Mouse (Mus musculus) heart, adult 2 months (tissue): ENCODE measurements around the gene Ubl4b. TPM values are rescaled to one million over a fixed set of nuclear protein-coding genes. Genes with fewer than 3 reads are reported as not detected.
A peak's percentile ranks its signal among the peaks of the same experiment; 100 is the strongest.

Experiments
- DNase-seq, 2 experiments: peaks; one replicate each; pipeline ENCODE4 v3.0.0; 2021
- H3K27ac ChIP-seq: fragments of 200-600 bp; 2 replicates; pipeline ENCODE4 v1.8.1; 2022
- H3K27me3 ChIP-seq: fragments of 200-500 bp; 2 replicates; pipeline ENCODE4 v1.6.1; 2012; ENCODE audit warnings: mild to moderate bottlenecking, low read length, inconsistent platforms, mixed read lengths; ENCODE audit not compliant: control insufficient read depth, insufficient read depth
- H3K36me3 ChIP-seq: fragments of 200-500 bp; 2 replicates; pipeline ENCODE4 v1.6.1; 2012; ENCODE audit warnings: low read length, inconsistent platforms; ENCODE audit not compliant: control insufficient read depth, insufficient read depth
- H3K4me1 ChIP-seq: fragments of 200-500 bp; 2 replicates; pipeline ENCODE4 v1.6.1; 2011; ENCODE audit warnings: low read length; ENCODE audit not compliant: control insufficient read depth, insufficient read depth
- H3K4me3 ChIP-seq: fragments of 200-600 bp; 2 replicates; pipeline ENCODE4 v1.8.1; 2022
- H3K79me2 ChIP-seq: fragments of 200-500 bp; replicated peaks from 2 replicates; pipeline ENCODE4 v1.6.1; 2012; ENCODE audit warnings: mild to moderate bottlenecking, inconsistent platforms, low read length, moderate library complexity, mixed read lengths; ENCODE audit not compliant: control insufficient read depth, insufficient read depth
- H3K9ac ChIP-seq: fragments of 200-500 bp; 2 replicates; pipeline ENCODE4 v1.6.1; 2012; ENCODE audit warnings: low read depth, mild to moderate bottlenecking, control low read depth, inconsistent platforms, low read length, mixed read lengths
- CTCF ChIP-seq: fragments of 200-600 bp; IDR thresholded peaks from 2 replicates; pipeline ENCODE4 v1.8.1; 2022; ENCODE audit warnings: antibody characterized with exemption, mild to moderate bottlenecking, moderate library complexity
- EP300 ChIP-seq: fragments of 200-500 bp; IDR thresholded peaks from 2 replicates; pipeline ENCODE4 v1.6.1; 2011; ENCODE audit warnings: low read depth, low read length, control low read depth; ENCODE audit not compliant: insufficient read depth
- POLR2A ChIP-seq: fragments of 200-500 bp; IDR thresholded peaks from 2 replicates; pipeline ENCODE4 v1.6.1; 2011; ENCODE audit warnings: mild to moderate bottlenecking, low read depth, low read length, control low read depth; ENCODE audit not compliant: insufficient read depth
- WGBS: fragments of 180-500 bp; shearing (Covaris S2); methylation state at CpG from one replicate; pipeline ENCODE4 v1.1.7; 2018; 5-methylcytosine and 5-hydroxymethylcytosine counted together
- intact Hi-C: fragments of 180-260 bp; cut with DNase I; formaldehyde crosslinking; loops from one replicate; pipeline ENCODE4 v1.15.1; 2025
- polyA plus RNA-seq: library from polyadenylated mRNA; depleted of rRNA; stranded (reverse); fragments of >200 nt; gene quantifications from 2 replicates; pipeline ENCODE4 v1.2.3, GENCODE M21; 2012
- total RNA-seq, 2 experiments: library from RNA; stranded (reverse); gene quantifications; 2 replicates each; pipeline ENCODE4 v1.2.3; 2021

The Ubl4b gene
- total and polyA plus RNA-seq, 3 experiments, result not detected

DNA sequence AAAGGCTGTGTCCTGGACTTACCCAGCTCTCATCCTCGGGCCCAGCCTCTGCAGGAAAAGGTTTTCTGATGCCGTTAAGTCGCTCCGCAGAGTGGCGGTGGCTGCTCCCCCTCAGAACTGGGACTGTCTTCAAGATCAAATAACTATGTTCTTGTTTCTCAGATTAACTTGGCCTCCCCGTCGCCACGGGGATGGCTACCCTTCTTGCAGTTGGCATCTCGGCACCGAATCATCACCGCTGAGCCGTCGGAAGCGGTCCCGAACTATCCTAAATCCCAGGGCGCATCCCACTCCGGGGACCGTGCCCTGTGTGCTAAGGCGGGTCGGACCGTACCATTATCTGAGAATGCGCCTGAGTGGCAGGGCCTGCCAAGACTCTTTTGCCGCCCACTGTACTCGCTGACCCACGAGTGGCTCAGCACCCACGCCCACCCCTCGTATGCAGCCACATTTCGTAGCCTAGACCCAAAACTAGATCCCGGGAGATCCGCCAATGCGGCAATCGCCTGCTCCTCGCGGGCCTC, 41.1 kb upstream of the Ubl4b start:
- Histone ChIP-seq H3K27ac (no peak overlapping the region), H3K27me3 (peaks cover 40% of the 10 kb centered on the region), H3K4me1 (peaks cover 1% of the 10 kb centered on the region; the same call in 1 of the 2 replicates), H3K79me2 (no peaks in the 10 kb centered on the region), H3K4me3 (no peak overlapping the region), H3K9ac (no peak overlapping the region), H3K36me3 (no peaks in the 10 kb centered on the region)
- no peak for TF ChIP-seq POLR2A
- TF ChIP-seq CTCF, result no peak
- TF ChIP-seq EP300, result no peak
- no peak for DNase-seq
- 5% methylated on average over 34 of the region's 34 CpGs for WGBS
- intact Hi-C loops, result loop anchor here (2.0 kb wide), 1 partner anchor 13 kb away; no protein-coding TSS in a partner anchor

- Histone ChIP-seq H3K79me2 (no peaks in the 10 kb centered on the region), H3K4me1 (peaks cover 1% of the 10 kb centered on the region; the same call in 1 of the 2 replicates), H3K9ac (no peak overlapping the region), H3K27ac (no peak overlapping the region), H3K4me3 (peak overlapping the region; percentile 14; the same call in 1 of the 2 replicates), H3K27me3 (peaks cover 40% of the 10 kb centered on the region), H3K36me3 (no peaks in the 10 kb centered on the region)
- intact Hi-C loops, result no loop called here
- peak in 1 of 2 experiments; percentile 45 for DNase-seq
- 3% methylated on average over 49 of the region's 50 CpGs for WGBS
- TF ChIP-seq POLR2A (no peak), EP300 (no peak)
Measured at GRCm38 (mm10) chr3:107595264-107595937, 40.5 kb upstream of the Ubl4b start.

GRCm38 (mm10) chr3:107594662-107595263, 39.9 kb upstream of the Ubl4b start, which contains the start of gene Alx3:
Gene Alx3, plus strand, starts transcription at chr3:107595031.
- TF ChIP-seq POLR2A, result no peak
- TF ChIP-seq EP300, result no peak
- TF ChIP-seq CTCF, result no peak
- peaks cover 38% of the 10 kb centered on the region for H3K27me3 ChIP-seq
- no peaks in the 10 kb centered on the region for H3K79me2 ChIP-seq
- WGBS, result 6% methylated on average over 34 of the region's 46 CpGs
- intact Hi-C loops, result no loop called here
- H3K36me3 ChIP-seq, result no peaks in the 10 kb centered on the region
- no peak within 1 kb of the TSS for H3K9ac ChIP-seq
- H3K4me1 ChIP-seq, result peaks cover 1% of the 10 kb centered on the region; the same call in 1 of the 2 replicates
- H3K27ac ChIP-seq, result no peak within 1 kb of the TSS
- H3K4me3 ChIP-seq, result peak within 1 kb of the TSS; percentile 14; the same call in 1 of the 2 replicates
- DNase-seq, result no peak

DNA sequence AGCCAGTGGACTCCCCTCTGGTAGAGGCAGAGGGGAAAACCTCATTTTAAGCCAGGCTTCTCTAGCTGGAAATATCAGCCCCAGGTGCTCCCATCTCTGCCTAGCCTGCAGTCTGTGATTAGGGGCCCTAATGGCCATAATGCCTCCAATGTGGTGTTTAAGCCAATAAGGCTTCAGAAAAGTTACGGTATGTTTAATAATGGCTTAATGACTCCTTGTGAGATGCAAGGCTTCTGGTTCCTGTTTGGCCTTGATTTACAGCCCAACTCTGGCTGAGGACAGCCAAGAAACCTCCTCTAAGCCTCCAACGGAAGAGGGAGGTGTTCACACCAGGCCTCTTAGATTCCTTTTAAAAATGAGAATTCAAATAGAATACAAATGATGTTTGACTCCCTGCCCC, 38.8 kb upstream of the Ubl4b start:
- Histone ChIP-seq H3K27me3 (peaks cover 37% of the 10 kb centered on the region), H3K4me1 (peaks cover 1% of the 10 kb centered on the region; the same call in 1 of the 2 replicates), H3K27ac (no peak overlapping the region), H3K9ac (no peak overlapping the region), H3K36me3 (no peaks in the 10 kb centered on the region), H3K79me2 (no peaks in the 10 kb centered on the region), H3K4me3 (no peak overlapping the region)
- intact Hi-C loops, result no loop called here
- no peak for DNase-seq
- 71% methylated on average over 2 of the region's 2 CpGs for WGBS
- TF ChIP-seq CTCF (no peak), POLR2A (no peak), EP300 (no peak)

DNA sequence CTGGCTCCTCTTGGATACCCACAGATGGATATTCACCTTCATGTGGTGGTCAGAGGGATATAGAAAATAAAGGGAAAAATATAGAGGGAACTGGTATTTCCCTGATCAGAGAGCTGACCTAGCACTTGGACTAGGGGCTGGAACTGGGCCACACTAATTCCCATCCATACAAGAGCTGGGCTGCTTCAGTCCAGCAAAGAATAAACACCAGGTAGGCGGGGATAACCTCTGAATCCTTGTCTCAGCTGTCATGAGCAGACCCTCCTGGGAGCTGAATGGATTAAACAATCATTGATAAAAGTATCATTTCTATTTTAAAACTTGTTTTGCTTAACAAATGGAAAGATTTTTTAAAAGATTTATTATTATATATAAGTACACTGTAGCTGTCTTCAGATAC, 36.7 kb upstream of the Ubl4b start:
- H3K79me2 ChIP-seq, result no peaks in the 10 kb centered on the region
- H3K27me3 ChIP-seq, result peaks cover 25% of the 10 kb centered on the region
- no peaks in the 10 kb centered on the region for H3K36me3 ChIP-seq
- H3K4me1 ChIP-seq, result peaks cover under 1% of the 10 kb centered on the region; the same call in 1 of the 2 replicates
- DNase-seq, result no peak
- no peak overlapping the region for H3K27ac ChIP-seq
- 69% methylated on average over 1 of the region's 1 CpGs for WGBS
- H3K9ac ChIP-seq, result no peak overlapping the region
- intact Hi-C loops, result no loop called here
- no peak for TF ChIP-seq EP300
- TF ChIP-seq POLR2A, result no peak
- no peak for TF ChIP-seq CTCF
- no peak overlapping the region for H3K4me3 ChIP-seq

- WGBS, result 54% methylated on average over 6 of the region's 6 CpGs
Measured at GRCm38 (mm10) chr3:107586504-107586903, 31.6 kb upstream of the Ubl4b start.

More at GRCm38 (mm10) chr3:107586504-107586903, 31.6 kb upstream of the Ubl4b start:
- Histone ChIP-seq H3K27me3 (peaks cover 14% of the 10 kb centered on the region), H3K4me3 (no peak overlapping the region), H3K27ac (no peak overlapping the region), H3K36me3 (no peaks in the 10 kb centered on the region), H3K9ac (no peak overlapping the region), H3K79me2 (no peaks in the 10 kb centered on the region), H3K4me1 (no peaks in the 10 kb centered on the region)
- TF ChIP-seq EP300 (no peak), POLR2A (no peak), CTCF (no peak)
- intact Hi-C loops, result no loop called here
- DNase-seq, result no peak
